Mouse (Mus musculus): ENCODE data around the gene Itga3.

DNA sequence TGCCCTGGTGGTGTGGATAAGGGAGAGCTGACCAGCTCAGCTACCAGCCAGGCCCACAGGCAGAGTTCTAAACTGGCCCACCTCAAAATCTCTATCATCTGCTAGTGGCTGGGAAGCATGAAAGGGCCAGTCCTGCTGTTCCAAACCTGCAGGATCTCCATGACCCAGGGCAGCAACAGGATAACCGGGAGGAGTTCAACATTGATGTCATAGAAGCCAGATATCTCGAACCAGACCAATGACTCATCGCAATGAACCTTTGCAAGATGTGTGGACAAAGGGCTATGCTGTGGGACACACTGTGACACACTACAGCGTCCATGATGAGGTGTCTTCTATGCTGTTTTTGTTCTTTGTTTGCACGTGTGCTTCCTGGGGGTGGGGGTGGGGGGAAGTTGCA, 16.5 kb upstream of the Itga3 start:
- TF ChIP-seq CTCF (IDR thresholded peaks at IDR 0.05; ENCODE audit: borderline replicate concordance, insufficient read depth, low read depth, low read length) (no peak), POLR2A (IDR thresholded peaks at IDR 0.05; ENCODE audit: borderline replicate concordance, insufficient read depth, low read length) (no peak)

Measured in cerebellum, adult 2 months (tissue).